Mouse (Mus musculus): Measurements from ENCODE around the gene Ttc28.

Gene Ttc28

GRCm38 (mm10) chr5:111216166-111216565 lies 336.6 kb downstream of the Ttc28 start:
- DNase-seq: no peak

GRCm38 (mm10) chr5:111217447-111218110 lies 338.0 kb downstream of the Ttc28 start:
- DNase-seq: peak; percentile 32 to 34

GRCm38 (mm10) chr5:111218111-111218891 lies 338.7 kb downstream of the Ttc28 start:
- DNase-seq: no peak

- no peak for DNase-seq
Observed at GRCm38 (mm10) chr5:111218998-111219397, 339.4 kb downstream of the Ttc28 start.

GRCm38 (mm10) chr5:111220679-111221380 lies 341.2 kb downstream of the Ttc28 start:
- DNase-seq: no peak

- no peak for DNase-seq
Observed at GRCm38 (mm10) chr5:111222820-111223219, 343.2 kb downstream of the Ttc28 start.

- no peak for DNase-seq
Observed at GRCm38 (mm10) chr5:111225306-111225705, 345.7 kb downstream of the Ttc28 start.

GRCm38 (mm10) chr5:111226486-111226885 lies 346.9 kb downstream of the Ttc28 start:
- DNase-seq: peak; percentile 75 to 79

GRCm38 (mm10) chr5:111227850-111228249 lies 348.2 kb downstream of the Ttc28 start:
- DNase-seq: no peak

- DNase-seq: peak in 1 of 2 experiments; percentile 33
Observed at GRCm38 (mm10) chr5:111228302-111229040, 348.9 kb downstream of the Ttc28 start.

- no peak for DNase-seq
Observed at GRCm38 (mm10) chr5:111229041-111229394, 349.4 kb downstream of the Ttc28 start.

- no peak for DNase-seq
Observed at GRCm38 (mm10) chr5:111229671-111230070, 350.1 kb downstream of the Ttc28 start.

- no peak for DNase-seq
Observed at GRCm38 (mm10) chr5:111231044-111231443, 351.4 kb downstream of the Ttc28 start.

GRCm38 (mm10) chr5:111231769-111232168 lies 352.2 kb downstream of the Ttc28 start:
- DNase-seq: no peak

GRCm38 (mm10) chr5:111233022-111233709 lies 353.6 kb downstream of the Ttc28 start:
- no peak for DNase-seq

- peak; percentile 66 to 75 for DNase-seq
Observed at GRCm38 (mm10) chr5:111235131-111235530, 355.5 kb downstream of the Ttc28 start.

GRCm38 (mm10) chr5:111237176-111237636 lies 357.6 kb downstream of the Ttc28 start:
- DNase-seq: peak; percentile 42 to 43

- no peak for DNase-seq
Observed at GRCm38 (mm10) chr5:111239223-111239622, 359.6 kb downstream of the Ttc28 start.

- no peak for DNase-seq
Observed at GRCm38 (mm10) chr5:111243447-111244040, 363.9 kb downstream of the Ttc28 start.

- DNase-seq: no peak
Observed at GRCm38 (mm10) chr5:111244061-111244460, 364.5 kb downstream of the Ttc28 start.

- no peak for DNase-seq
Observed at GRCm38 (mm10) chr5:111247571-111248265, 368.1 kb downstream of the Ttc28 start.
